Mouse (Mus musculus): ENCODE measurements around the gene Gcnt2. TPM values are rescaled to one million over a fixed set of nuclear protein-coding genes. Genes with fewer than 3 reads are reported as not detected.

Gene Gcnt2
- 22.2 TPM for polyA plus RNA-seq (2015; fragmentation: Illumina TruSeq; extraction: RNeasy Lipid Tissue Mini Kit (QIAGEN cat#74804); ENCODE audit: low read depth, low replicate concordance)

GRCm38 (mm10) chr13:40859652-40860399, at the start of gene Gcnt2:
TSS of gene Gcnt2 (plus strand) at chr13:40859754.

GRCm38 (mm10) chr13:41000926-41001639, 141.5 kb downstream of the Gcnt2 start, which contains the start of gene Pak1ip1:
TSS of gene Pak1ip1 (plus strand) at chr13:41001023.

Other genes with a start within 250 kb of the Gcnt2 start
- 0.43 TPM for gene Tfap2a, start 121.4 kb upstream of the Gcnt2 start, polyA plus RNA-seq (2015; fragmentation: Illumina TruSeq; extraction: RNeasy Lipid Tissue Mini Kit (QIAGEN cat#74804); ENCODE audit: low read depth, low replicate concordance)
- 63.2 TPM for gene Pak1ip1, start 141.3 kb downstream of the Gcnt2 start, polyA plus RNA-seq (2015; fragmentation: Illumina TruSeq; extraction: RNeasy Lipid Tissue Mini Kit (QIAGEN cat#74804); ENCODE audit: low read depth, low replicate concordance)
- gene Tmem14c, start 156.5 kb downstream of the Gcnt2 start, polyA plus RNA-seq (2015; fragmentation: Illumina TruSeq; extraction: RNeasy Lipid Tissue Mini Kit (QIAGEN cat#74804); ENCODE audit: low read depth, low replicate concordance): 128 TPM
- 2.2 TPM for gene Mak, start 220.0 kb downstream of the Gcnt2 start, polyA plus RNA-seq (2015; fragmentation: Illumina TruSeq; extraction: RNeasy Lipid Tissue Mini Kit (QIAGEN cat#74804); ENCODE audit: low read depth, low replicate concordance)